ENCODE assay signal across 10 mouse cellular contexts in genomic region chr5:32852026-32852425, GRCm38 (mm10). TPM values are rescaled to one million over a fixed set of nuclear protein-coding genes. Genes with fewer than 3 reads are reported as not detected.
DNase-seq lines count a peak whose midpoint lies in the region; ATAC-seq and TF ChIP-seq lines count a peak whose summit lies in the region.
"Had no signal": no experiment of that assay in that cellular context is flagged by ENCODE, and none has a peak within 500 bp of the region (broad histone marks: within the 10 kb centered on the region; RNA-seq: fewer than 3 reads in every experiment).

No protein-coding gene starts in this region.

- H3K36me3 ChIP-seq in kidney, embryonic 15.5 days = peaks cover 15% of the 10 kb centered on the region
- H3K36me3 ChIP-seq in kidney, adult 2 months (ENCODE audit: control insufficient read depth, insufficient read depth, low read length) = no peaks in the 10 kb centered on the region
- H3K36me3 ChIP-seq in embryonic facial prominence, embryonic 12.5 days = peaks cover 6% of the 10 kb centered on the region; the same call in 1 of the 2 replicates
- H3K36me3 ChIP-seq in intestine, embryonic 15.5 days = no peaks in the 10 kb centered on the region
- H3K36me3 ChIP-seq in myocyte (ENCODE audit: control insufficient read depth, insufficient read depth) = no peaks in the 10 kb centered on the region

- peak overlapping the region; percentile 23 for H3K9ac ChIP-seq in kidney, embryonic 15.5 days
- 0 out of 2 replicates have a peak overlapping the region, but pooled peaks have one; percentile 10 for H3K9ac ChIP-seq in embryonic facial prominence, embryonic 12.5 days
- H3K9ac ChIP-seq in intestine, embryonic 15.5 days = no peak overlapping the region; the same call in 1 of the 2 replicates

- no peaks in the 10 kb centered on the region for H3K9me3 ChIP-seq in kidney, embryonic 15.5 days (replicated peaks)
- no peaks in the 10 kb centered on the region for H3K9me3 ChIP-seq in embryonic facial prominence, embryonic 12.5 days
- no peaks in the 10 kb centered on the region for H3K9me3 ChIP-seq in intestine, embryonic 15.5 days

- peak overlapping the region; percentile 78 for H3K4me3 ChIP-seq in kidney, embryonic 15.5 days (replicated peaks)
- H3K4me3 ChIP-seq in kidney, adult 2 months (ENCODE audit: insufficient read depth, low read depth, low read length) = no peak overlapping the region
- no peak overlapping the region for H3K4me3 ChIP-seq in embryonic facial prominence, embryonic 12.5 days
- H3K4me3 ChIP-seq in intestine, embryonic 15.5 days (replicated peaks) = 0 out of 2 replicates have a peak overlapping the region, but pooled peaks have one; percentile 2
- H3K4me3 ChIP-seq in myocyte = no peak overlapping the region

- DNase-seq in kidney, adult 2 months = no peak
- DNase-seq in thymus, postnatal 25 days = no peak
- no peak for DNase-seq in embryo, embryonic 10 days (ENCODE audit: low spot score)
- DNase-seq in retina, postnatal 1 day = no peak
- DNase-seq: cerebellum, postnatal 25 days; spleen, adult 18-20 months had no signal

- peak overlapping the region; percentile 72 for H3K4me2 ChIP-seq in kidney, embryonic 15.5 days
- peak overlapping the region; percentile 58; the same call in 1 of the 2 replicates for H3K4me2 ChIP-seq in embryonic facial prominence, embryonic 12.5 days (replicated peaks)
- peak overlapping the region; percentile 67 for H3K4me2 ChIP-seq in intestine, embryonic 15.5 days (replicated peaks)
- peak overlapping the region; percentile 83 for H3K4me2 ChIP-seq in myocyte (ENCODE audit: low read depth)

- TF ChIP-seq CTCF in kidney, adult 2 months (conservative IDR thresholded peaks at IDR 0.05; ENCODE audit: insufficient read depth, insufficient read length, low read depth, low read length) = no peak

- 46% methylated on average over 6 of the region's 6 CpGs for WGBS in kidney, embryonic 15.5 days
- WGBS in kidney, adult 2 months = 33% methylated on average over 6 of the region's 6 CpGs
- WGBS in embryonic facial prominence, embryonic 12.5 days = 63% methylated on average over 6 of the region's 6 CpGs
- WGBS in intestine, embryonic 15.5 days = 35% methylated on average over 6 of the region's 6 CpGs

- no peak for ATAC-seq in kidney, embryonic 15.5 days (replicated peaks; ENCODE audit: low FRiP score)
- ATAC-seq in embryonic facial prominence, embryonic 12.5 days (ENCODE audit: insufficient number of reproducible peaks, insufficient read depth, low FRiP score, low TSS enrichment) = no peak
- ATAC-seq in intestine, embryonic 15.5 days = no peak

- peaks cover 68% of the 10 kb centered on the region for H3K79me2 ChIP-seq in myocyte (ENCODE audit: control insufficient read depth, insufficient read depth)

- H3K27ac ChIP-seq in kidney, embryonic 15.5 days = peak overlapping the region; percentile 51
- no peak overlapping the region for H3K27ac ChIP-seq in kidney, adult 2 months (ENCODE audit: insufficient read depth, low read depth, low read length)
- no peak overlapping the region for H3K27ac ChIP-seq in embryonic facial prominence, embryonic 12.5 days
- no peak overlapping the region for H3K27ac ChIP-seq in intestine, embryonic 15.5 days

- H3K4me1 ChIP-seq in kidney, embryonic 15.5 days = peaks cover 33% of the 10 kb centered on the region
- H3K4me1 ChIP-seq in kidney, adult 2 months (ENCODE audit: control insufficient read depth, insufficient read depth, low read length) = peaks cover 9% of the 10 kb centered on the region; the same call in 1 of the 2 replicates
- peaks cover 14% of the 10 kb centered on the region for H3K4me1 ChIP-seq in embryonic facial prominence, embryonic 12.5 days
- H3K4me1 ChIP-seq in intestine, embryonic 15.5 days (replicated peaks) = 0 out of 2 replicates have a peak, but pooled peaks cover 12% of the 10 kb centered on the region

- no peak overlapping the region for H3ac ChIP-seq in myocyte (ENCODE audit: control insufficient read depth, insufficient read length)

- H3K27me3 ChIP-seq in kidney, embryonic 15.5 days = no peaks in the 10 kb centered on the region
- no peaks in the 10 kb centered on the region for H3K27me3 ChIP-seq in kidney, adult 2 months (replicated peaks; ENCODE audit: control insufficient read depth, insufficient read depth, low read length)
- no peaks in the 10 kb centered on the region for H3K27me3 ChIP-seq in embryonic facial prominence, embryonic 12.5 days
- no peaks in the 10 kb centered on the region for H3K27me3 ChIP-seq in intestine, embryonic 15.5 days (replicated peaks)
- H3K27me3 ChIP-seq in myocyte (ENCODE audit: control insufficient read depth, insufficient read depth, insufficient read length) = no peaks in the 10 kb centered on the region

- TF ChIP-seq POLR2A in kidney, adult 2 months (IDR thresholded peaks at IDR 0.05; ENCODE audit: low read depth, low read length) = no peak
- TF ChIP-seq POLR2A in myocyte (IDR thresholded peaks at IDR 0.05; ENCODE audit: insufficient read length, low read depth) = no peak

TF ChIP-seq in myocyte, 11 proteins besides CTCF, POLR2A, EP300 and RAD21:
- TF ChIP-seq POLR2AphosphoS2 (IDR thresholded peaks at IDR 0.05; ENCODE audit: insufficient read length, low read depth) (no peak), MAX (IDR thresholded peaks at IDR 0.05; ENCODE audit: low read depth) (no peak), TCF12 (IDR thresholded peaks at IDR 0.05; ENCODE audit: insufficient read depth, poor library complexity, severe bottlenecking) (no peak), TCF3 (IDR thresholded peaks at IDR 0.05; ENCODE audit: insufficient read length, low read depth) (no peak), CEBPB (IDR thresholded peaks at IDR 0.05; ENCODE audit: insufficient read depth, poor library complexity, severe bottlenecking) (no peak), E2F4 (IDR thresholded peaks at IDR 0.05; ENCODE audit: insufficient read depth) (no peak)

RNA-seq across cellular contexts. Expression of gene Prr14l, which starts 2.0 kb away (rescaled TPM):
- polyA plus RNA-seq in kidney, embryonic 15.5 days (2015; fragmentation: Nextera tagmentation; extraction: Ambion mirVana) = 17.7 and 19.5 TPM in 2 replicates
- polyA plus RNA-seq in kidney, adult 2 months (2012; rRNA removed) = 11.2 and 15.9 TPM in 2 replicates
- polyA plus RNA-seq in embryonic facial prominence, embryonic 12.5 days (2016; fragmentation: Nextera tagmentation; extraction: Ambion mirVana) = 14.1 and 16.2 TPM in 2 replicates
- polyA plus RNA-seq in intestine, embryonic 15.5 days (2015; fragmentation: Nextera tagmentation; extraction: Ambion mirVana) = 12.4 and 16.4 TPM in 2 replicates
- 4.7 TPM for polyA plus RNA-seq in myocyte (2012; fragmentation: generic; extraction: Trizol)

RNA-seq across cellular contexts. Expression of gene Depdc5, which starts 11.5 kb away (rescaled TPM):
- polyA plus RNA-seq in kidney, embryonic 15.5 days (2015; fragmentation: Nextera tagmentation; extraction: Ambion mirVana) = 20.5 and 24.0 TPM in 2 replicates
- polyA plus RNA-seq in kidney, adult 2 months (2012; rRNA removed) = 11.8 and 13.0 TPM in 2 replicates
- 30.4 and 31.9 TPM in 2 replicates for polyA plus RNA-seq in embryonic facial prominence, embryonic 12.5 days (2016; fragmentation: Nextera tagmentation; extraction: Ambion mirVana)
- 17.3 and 20.2 TPM in 2 replicates for polyA plus RNA-seq in intestine, embryonic 15.5 days (2015; fragmentation: Nextera tagmentation; extraction: Ambion mirVana)
- polyA plus RNA-seq in myocyte (2012; fragmentation: generic; extraction: Trizol) = 15.5 TPM

RNA-seq across cellular contexts. Expression of gene Gm20671, which starts 25.1 kb away (rescaled TPM):
- polyA plus RNA-seq in kidney, embryonic 15.5 days (2015; fragmentation: Nextera tagmentation; extraction: Ambion mirVana) = not detected in 2 replicates
- 2.8 and 8.3 TPM in 2 replicates for polyA plus RNA-seq in kidney, adult 2 months (2012; rRNA removed)
- not detected in 2 replicates for polyA plus RNA-seq in embryonic facial prominence, embryonic 12.5 days (2016; fragmentation: Nextera tagmentation; extraction: Ambion mirVana)
- not detected in 2 replicates for polyA plus RNA-seq in intestine, embryonic 15.5 days (2015; fragmentation: Nextera tagmentation; extraction: Ambion mirVana)
- not detected for polyA plus RNA-seq in myocyte (2012; fragmentation: generic; extraction: Trizol)

Comparison
In these comparisons a context has a peak if more than half of its experiments do, and no peak if none do; other contexts are left out.
1. H3K4me3 ChIP-seq: peak in kidney, embryonic 15.5 days (single experiment) and intestine, embryonic 15.5 days (single experiment); none in kidney, adult 2 months (single experiment), embryonic facial prominence, embryonic 12.5 days (single experiment) and myocyte (single experiment).
2. Peak in every context shown above with its lines, with median percentiles within 50 percentile points of each other: H3K4me2 ChIP-seq.